Mouse (Mus musculus): ENCODE measurements around the gene Pgpep1l. TPM values are rescaled to one million over a fixed set of nuclear protein-coding genes. Genes with fewer than 3 reads are reported as not detected.
A peak's percentile ranks its signal among the peaks of the same experiment; 100 is the strongest.

The Pgpep1l gene
- polyA plus RNA-seq, 1 experiment, result not detected

- Histone ChIP-seq H3K4me1 (ENCODE audit: control insufficient read depth, insufficient read depth, insufficient read length, low read length) (peaks cover 7% of the 10 kb centered on the region; the same call in 1 of the 2 replicates), H3K4me3 (ENCODE audit: insufficient read depth, low read depth, low read length) (no peak overlapping the region), H3K27ac (replicated peaks; ENCODE audit: low read depth, low read length) (no peak overlapping the region)
These were observed 37.0 kb downstream of the Pgpep1l start for GRCm38 (mm10) chr7:68227021-68227420.

DNA sequence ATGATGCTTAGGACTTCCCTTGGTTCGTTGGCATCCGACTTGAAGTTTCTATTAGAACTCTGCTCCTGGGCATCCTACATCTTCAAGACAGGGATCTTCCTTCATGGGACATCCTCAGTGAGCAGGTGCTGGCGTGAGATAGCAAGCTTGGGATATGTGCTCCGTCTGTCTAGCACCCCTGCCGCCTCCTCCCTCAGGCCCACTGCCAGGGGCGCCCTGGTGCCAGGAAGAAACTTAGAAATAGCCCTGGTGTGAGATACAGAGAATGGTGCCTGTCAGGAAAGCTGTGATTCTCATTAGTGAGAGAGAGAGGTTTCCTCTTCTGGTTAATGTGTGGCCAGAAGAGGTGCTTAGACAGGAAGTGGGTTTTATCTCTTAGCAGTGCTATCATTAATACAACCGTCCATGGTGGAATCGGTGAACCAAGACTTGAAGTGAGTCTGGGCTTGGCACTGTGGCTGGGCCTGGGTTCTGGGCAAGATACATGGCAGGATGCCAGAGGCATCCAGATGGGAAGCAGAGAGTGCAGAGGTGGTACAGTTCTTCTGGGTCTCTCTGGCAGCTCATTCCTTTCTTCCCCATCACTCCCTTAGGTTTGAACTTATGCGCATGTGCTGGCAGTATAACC, 38.5 kb downstream of the Pgpep1l start:
- peaks cover 11% of the 10 kb centered on the region; the same call in 1 of the 2 replicates for H3K4me1 ChIP-seq (ENCODE audit: control insufficient read depth, insufficient read depth, insufficient read length, low read length)
- no peak overlapping the region for H3K27ac ChIP-seq (replicated peaks; ENCODE audit: low read depth, low read length)
- H3K4me3 ChIP-seq (ENCODE audit: insufficient read depth, low read depth, low read length), result no peak overlapping the region

DNA sequence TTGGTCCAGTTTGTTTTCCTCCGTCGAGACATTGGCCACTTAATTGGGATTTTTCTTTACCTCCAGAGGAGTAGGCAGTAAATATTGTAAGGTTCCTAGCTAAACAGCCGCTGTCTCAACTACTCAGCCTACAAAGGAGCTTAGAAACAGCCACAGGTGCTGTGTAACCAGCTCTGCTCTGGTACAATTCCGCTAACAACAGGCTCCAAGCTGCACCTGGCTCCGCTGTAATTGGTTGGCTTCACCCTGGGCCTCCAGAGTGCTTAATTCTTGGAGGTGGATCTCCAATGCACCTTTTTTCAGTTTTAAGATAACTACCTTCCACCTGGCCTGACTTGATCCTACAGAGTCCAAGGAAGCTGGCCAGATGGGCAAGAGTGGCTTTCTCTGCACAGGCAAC, 40.0 kb downstream of the Pgpep1l start:
- Histone ChIP-seq H3K4me3 (ENCODE audit: insufficient read depth, low read depth, low read length) (no peak overlapping the region), H3K4me1 (ENCODE audit: control insufficient read depth, insufficient read depth, insufficient read length, low read length) (peaks cover 11% of the 10 kb centered on the region; the same call in 1 of the 2 replicates), H3K27ac (replicated peaks; ENCODE audit: low read depth, low read length) (no peak overlapping the region; the same call in 1 of the 2 replicates)

DNA sequence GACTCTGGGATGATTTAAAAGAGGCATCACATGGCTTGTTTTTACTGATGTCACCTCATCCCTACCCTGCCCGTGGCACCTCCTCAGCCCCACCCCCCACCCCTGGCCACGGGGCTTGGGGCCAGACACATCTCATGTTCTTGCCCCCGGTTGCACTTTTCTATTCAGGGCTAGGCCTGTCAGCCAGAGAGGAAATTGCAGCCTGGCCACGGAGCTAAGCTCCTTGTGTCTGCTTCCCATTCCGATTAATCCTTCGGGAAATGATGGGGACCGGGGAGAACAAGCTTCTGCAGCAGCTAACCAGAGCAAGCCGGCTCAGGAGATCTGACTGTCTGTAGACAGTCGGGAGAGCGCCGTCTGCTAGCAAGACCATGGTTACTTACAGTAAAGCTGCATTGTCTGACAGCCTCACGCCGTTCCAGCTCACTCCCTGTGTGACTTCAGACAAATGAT, 40.7 kb downstream of the Pgpep1l start:
- H3K27ac ChIP-seq (replicated peaks; ENCODE audit: low read depth, low read length), result peak overlapping the region; percentile 43
- H3K4me1 ChIP-seq (ENCODE audit: control insufficient read depth, insufficient read depth, insufficient read length, low read length), result peaks cover 11% of the 10 kb centered on the region; the same call in 1 of the 2 replicates
- H3K4me3 ChIP-seq (ENCODE audit: insufficient read depth, low read depth, low read length), result no peak overlapping the region

GRCm38 (mm10) chr7:68221677-68222230, 42.3 kb downstream of the Pgpep1l start:
- H3K4me1 ChIP-seq (ENCODE audit: control insufficient read depth, insufficient read depth, insufficient read length, low read length), result peaks cover 11% of the 10 kb centered on the region; the same call in 1 of the 2 replicates
- H3K27ac ChIP-seq (replicated peaks; ENCODE audit: low read depth, low read length), result peak overlapping the region; percentile 57

DNA sequence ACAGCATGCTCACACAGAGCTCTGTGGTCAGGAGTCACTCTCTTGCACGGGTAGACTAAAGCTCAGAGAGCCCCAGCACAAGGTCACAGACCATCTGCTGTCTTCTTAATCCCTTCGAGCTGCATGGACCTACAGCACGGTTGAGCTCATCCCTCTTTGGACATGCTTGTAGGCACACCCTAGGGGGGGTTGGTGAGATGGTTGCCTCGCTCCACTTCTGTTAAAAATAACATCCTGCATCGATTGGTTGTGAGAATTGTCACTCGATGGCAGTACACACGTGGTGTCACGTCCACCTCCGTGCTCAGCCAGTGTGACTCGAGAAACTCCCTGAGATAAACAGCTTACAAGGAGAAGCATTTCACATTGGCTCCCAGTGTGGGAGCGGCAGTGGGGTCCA, 45.2 kb downstream of the Pgpep1l start:
- Histone ChIP-seq H3K4me1 (ENCODE audit: control insufficient read depth, insufficient read depth, insufficient read length, low read length) (peaks cover 11% of the 10 kb centered on the region; the same call in 1 of the 2 replicates), H3K4me3 (ENCODE audit: insufficient read depth, low read depth, low read length) (no peak overlapping the region)

More at GRCm38 (mm10) chr7:68221677-68222230, 42.3 kb downstream of the Pgpep1l start:
- no peak overlapping the region for H3K4me3 ChIP-seq (ENCODE audit: insufficient read depth, low read depth, low read length)

DNA sequence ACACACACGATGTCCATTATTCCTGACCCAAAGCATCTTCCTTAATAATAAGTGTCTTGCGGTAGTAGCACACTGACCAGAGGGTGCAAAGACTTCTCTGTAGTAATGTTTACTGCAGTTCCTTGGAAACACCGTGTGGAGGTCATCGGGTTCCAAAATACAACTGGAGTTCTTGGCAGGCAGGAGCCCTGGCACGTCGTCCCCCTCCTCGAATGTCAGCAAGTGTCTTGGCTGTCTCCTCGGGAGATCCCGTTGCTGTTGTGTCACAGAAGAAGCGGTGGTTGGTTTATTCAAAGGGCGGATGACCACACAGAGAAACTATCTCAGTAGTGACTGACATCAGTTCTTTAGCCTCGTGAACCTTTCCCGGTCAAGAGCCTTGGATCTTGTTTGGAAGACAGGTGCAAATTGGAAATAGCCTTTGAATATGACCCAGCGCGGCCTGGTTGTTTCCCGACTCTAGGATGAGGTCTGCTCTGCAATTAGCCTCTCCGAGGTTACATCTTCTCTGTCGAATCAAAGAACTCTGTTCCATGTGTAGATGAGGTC, 48.4 kb downstream of the Pgpep1l start:
- H3K4me1 ChIP-seq (ENCODE audit: control insufficient read depth, insufficient read depth, insufficient read length, low read length), result no peaks in the 10 kb centered on the region
- no peak overlapping the region for H3K27ac ChIP-seq (replicated peaks; ENCODE audit: low read depth, low read length)
- H3K4me3 ChIP-seq (ENCODE audit: insufficient read depth, low read depth, low read length), result no peak overlapping the region

More for the DNA sequence above, 45.2 kb downstream of the Pgpep1l start:
- H3K27ac ChIP-seq (replicated peaks; ENCODE audit: low read depth, low read length), result no peak overlapping the region

DNA sequence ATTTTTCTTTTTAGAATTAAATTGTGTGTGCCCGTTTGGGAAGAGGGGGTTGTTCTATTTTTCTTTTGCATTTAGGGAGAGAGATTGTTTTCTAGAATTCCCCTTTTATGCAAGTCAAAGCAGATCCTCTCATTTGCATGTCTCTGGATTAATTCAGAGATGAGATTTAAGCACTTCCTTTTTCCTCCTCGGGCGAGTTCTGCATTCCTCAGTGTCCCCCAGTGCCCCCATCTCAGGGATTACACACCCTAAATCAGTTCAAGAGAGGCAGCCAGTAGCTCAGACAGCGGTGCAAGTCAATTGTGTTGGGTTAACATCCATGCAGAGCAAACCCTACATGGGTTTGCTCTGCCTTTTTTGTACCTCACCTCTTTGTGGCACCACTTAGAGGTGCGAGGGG, 50.2 kb downstream of the Pgpep1l start:
- Histone ChIP-seq H3K4me1 (ENCODE audit: control insufficient read depth, insufficient read depth, insufficient read length, low read length) (no peaks in the 10 kb centered on the region), H3K4me3 (ENCODE audit: insufficient read depth, low read depth, low read length) (no peak overlapping the region), H3K27ac (replicated peaks; ENCODE audit: low read depth, low read length) (no peak overlapping the region)

DNA sequence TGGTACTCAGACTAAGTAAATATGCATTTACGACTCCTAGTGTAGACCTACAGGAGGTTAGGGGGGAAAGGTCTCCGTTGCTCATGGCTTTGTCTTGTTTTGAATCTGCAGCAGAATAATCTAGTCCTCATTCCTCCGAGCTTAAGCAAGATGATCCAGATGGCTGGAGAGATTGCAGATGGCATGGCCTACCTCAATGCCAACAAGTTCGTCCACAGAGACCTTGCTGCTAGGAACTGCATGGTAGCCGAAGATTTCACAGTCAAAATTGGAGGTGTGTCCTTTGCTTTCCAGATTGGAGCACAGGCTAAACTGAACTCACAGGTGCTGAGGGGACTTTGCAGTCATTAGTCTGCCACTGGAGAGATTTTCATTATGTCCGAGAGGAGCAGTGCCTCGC, 52.1 kb downstream of the Pgpep1l start:
- Histone ChIP-seq H3K4me1 (ENCODE audit: control insufficient read depth, insufficient read depth, insufficient read length, low read length) (no peaks in the 10 kb centered on the region), H3K27ac (replicated peaks; ENCODE audit: low read depth, low read length) (no peak overlapping the region), H3K4me3 (ENCODE audit: insufficient read depth, low read depth, low read length) (no peak overlapping the region)

DNA sequence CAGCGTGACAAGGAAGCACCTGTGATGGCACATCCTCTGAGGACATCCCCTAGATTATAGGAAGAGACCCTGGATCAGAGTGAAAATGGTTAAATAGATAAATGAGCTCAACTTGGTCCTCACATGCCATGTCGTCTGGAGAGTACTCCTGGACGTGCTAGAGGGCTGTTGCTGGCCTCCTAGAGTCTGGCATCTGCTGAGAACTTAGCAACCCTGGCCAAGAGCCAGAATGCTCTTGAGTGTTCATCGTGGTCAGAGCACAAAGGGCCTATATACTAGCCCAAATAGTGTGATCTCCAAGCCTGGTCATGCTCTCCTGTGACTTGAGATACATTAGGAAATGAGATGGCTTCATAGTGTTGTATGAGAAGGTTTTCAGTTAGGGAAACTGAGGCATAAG, 53.6 kb downstream of the Pgpep1l start:
- H3K4me3 ChIP-seq (ENCODE audit: insufficient read depth, low read depth, low read length), result no peak overlapping the region
- no peak overlapping the region for H3K27ac ChIP-seq (replicated peaks; ENCODE audit: low read depth, low read length)
- H3K4me1 ChIP-seq (ENCODE audit: control insufficient read depth, insufficient read depth, insufficient read length, low read length), result no peaks in the 10 kb centered on the region

DNA sequence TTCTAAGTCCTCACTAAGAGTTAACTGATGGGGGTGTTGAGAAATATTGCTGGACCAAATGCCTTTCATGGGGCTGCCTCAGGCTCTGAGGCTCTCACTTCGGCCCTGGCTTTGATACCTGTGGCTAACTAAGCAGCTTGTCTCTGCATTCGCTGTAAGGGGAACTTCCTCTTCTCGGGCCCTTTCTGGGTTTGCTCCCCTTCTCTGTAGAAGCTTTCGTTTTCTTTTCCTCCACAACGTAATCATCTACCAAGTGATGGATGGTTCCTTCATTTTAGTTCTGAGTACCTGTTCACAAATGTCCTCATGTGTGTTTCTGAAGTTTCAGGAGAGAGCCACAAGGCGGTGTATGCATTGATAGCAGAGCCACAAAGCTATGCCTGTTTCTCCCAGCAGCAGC, 55.0 kb downstream of the Pgpep1l start:
- Histone ChIP-seq H3K4me1 (ENCODE audit: control insufficient read depth, insufficient read depth, insufficient read length, low read length) (no peaks in the 10 kb centered on the region), H3K4me3 (ENCODE audit: insufficient read depth, low read depth, low read length) (no peak overlapping the region), H3K27ac (replicated peaks; ENCODE audit: low read depth, low read length) (no peak overlapping the region)

GRCm38 (mm10) chr7:68205776-68206427, 58.1 kb downstream of the Pgpep1l start:
- H3K27ac ChIP-seq (replicated peaks; ENCODE audit: low read depth, low read length), result no peak overlapping the region
- no peak overlapping the region for H3K4me3 ChIP-seq (ENCODE audit: insufficient read depth, low read depth, low read length)
- H3K4me1 ChIP-seq (ENCODE audit: control insufficient read depth, insufficient read depth, insufficient read length, low read length), result no peaks in the 10 kb centered on the region

- Histone ChIP-seq H3K4me3 (ENCODE audit: insufficient read depth, low read depth, low read length) (no peak overlapping the region), H3K27ac (replicated peaks; ENCODE audit: low read depth, low read length) (no peak overlapping the region), H3K4me1 (ENCODE audit: control insufficient read depth, insufficient read depth, insufficient read length, low read length) (no peaks in the 10 kb centered on the region)
These were observed 64.4 kb downstream of the Pgpep1l start for GRCm38 (mm10) chr7:68199609-68200008.

- no peaks in the 10 kb centered on the region for H3K4me1 ChIP-seq (ENCODE audit: control insufficient read depth, insufficient read depth, insufficient read length, low read length)
- H3K4me3 ChIP-seq (ENCODE audit: insufficient read depth, low read depth, low read length), result no peak overlapping the region
- H3K27ac ChIP-seq (replicated peaks; ENCODE audit: low read depth, low read length), result no peak overlapping the region
These were observed 69.9 kb downstream of the Pgpep1l start for GRCm38 (mm10) chr7:68193958-68194695.
